Mouse (Mus musculus): Measurements from ENCODE around the gene Eps15.

The Eps15 gene

DNA sequence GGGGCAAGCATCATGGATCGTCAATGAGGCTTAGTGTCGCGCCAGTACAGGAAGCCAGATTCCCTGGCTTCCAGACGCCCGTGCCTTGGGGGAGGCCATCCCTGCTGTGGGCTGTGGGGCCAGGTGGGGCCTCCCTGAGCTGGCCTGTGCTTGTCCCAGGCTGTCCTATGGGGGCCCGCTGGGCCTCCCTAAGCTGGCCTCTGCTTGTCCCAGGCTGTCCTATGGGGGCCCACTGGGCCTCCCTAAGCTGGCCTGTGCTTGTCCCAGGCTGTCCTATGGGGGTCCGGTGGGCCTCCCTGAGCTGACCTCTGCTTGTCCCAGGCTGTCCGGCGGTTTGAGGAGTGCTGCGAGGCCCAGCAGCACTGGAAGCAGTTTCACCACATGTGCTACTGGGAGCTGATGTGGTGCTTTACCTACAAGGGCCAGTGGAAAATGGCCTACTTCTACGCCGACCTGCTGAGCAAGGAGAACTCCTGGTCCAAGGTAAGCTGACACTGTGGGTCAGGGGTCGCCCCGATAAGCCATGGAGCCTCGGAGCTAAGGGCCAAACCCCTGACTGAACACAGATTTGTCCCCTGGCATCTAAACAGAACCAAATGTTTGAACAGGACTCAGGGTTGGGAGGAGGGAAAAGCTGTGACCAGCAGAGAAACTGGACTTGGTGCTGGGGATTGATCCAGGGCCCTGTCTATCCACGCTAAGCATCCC, 152.8 kb downstream of the Eps15 start:
- no peak for DNase-seq (ENCODE audit: low spot score in 2 of 2)

DNA sequence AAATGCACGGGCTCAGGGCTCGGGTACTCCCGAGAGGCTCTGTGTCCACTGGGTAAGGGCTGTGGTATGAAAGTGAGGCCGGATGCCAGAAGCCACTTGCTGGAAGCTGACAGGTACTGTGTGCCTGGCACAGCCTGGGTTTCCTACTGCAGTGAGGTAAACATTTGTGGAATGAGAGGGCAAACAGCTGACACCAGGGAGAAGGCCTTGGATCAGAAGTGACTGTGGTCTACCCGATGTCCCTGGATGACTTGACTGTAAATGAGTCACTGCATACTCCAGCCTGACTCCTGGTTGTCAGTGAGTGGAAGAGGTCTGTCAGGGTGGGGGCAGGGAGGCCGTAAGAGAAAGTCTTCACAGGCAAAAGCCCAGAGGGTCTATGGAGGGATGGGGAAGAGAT, 153.6 kb downstream of the Eps15 start:
- no peak for DNase-seq (ENCODE audit: low spot score in 2 of 2)

- no peak for DNase-seq (ENCODE audit: low spot score in 2 of 2)
Observed at GRCm38 (mm10) chr4:109434256-109434655, 154.2 kb downstream of the Eps15 start.

Data from frontal cortex, postnatal 25 days (tissue).